Mouse (Mus musculus): ENCODE measurements around the gene Higd1a.

- TF ChIP-seq CTCF (IDR thresholded peaks at IDR 0.05; ENCODE audit: borderline replicate concordance, control insufficient read depth, extremely low read depth, insufficient read depth, low read length, poor library complexity) (no peak), POLR2A (IDR thresholded peaks at IDR 0.05; ENCODE audit: control insufficient read depth, extremely low read depth, insufficient read depth, low read length, poor library complexity) (no peak)
These were observed at the start of gene Higd1a for GRCm38 (mm10) chr9:121858153-121858488.
